Mouse (Mus musculus): Measurements from ENCODE around the gene Zbtb25. TPM values are rescaled to one million over a fixed set of nuclear protein-coding genes. Genes with fewer than 3 reads are reported as not detected.
A peak's percentile ranks its signal among the peaks of the same experiment; 100 is the strongest.

The Zbtb25 gene
- polyA plus RNA-seq, 1 experiment: 6.5 TPM

DNA sequence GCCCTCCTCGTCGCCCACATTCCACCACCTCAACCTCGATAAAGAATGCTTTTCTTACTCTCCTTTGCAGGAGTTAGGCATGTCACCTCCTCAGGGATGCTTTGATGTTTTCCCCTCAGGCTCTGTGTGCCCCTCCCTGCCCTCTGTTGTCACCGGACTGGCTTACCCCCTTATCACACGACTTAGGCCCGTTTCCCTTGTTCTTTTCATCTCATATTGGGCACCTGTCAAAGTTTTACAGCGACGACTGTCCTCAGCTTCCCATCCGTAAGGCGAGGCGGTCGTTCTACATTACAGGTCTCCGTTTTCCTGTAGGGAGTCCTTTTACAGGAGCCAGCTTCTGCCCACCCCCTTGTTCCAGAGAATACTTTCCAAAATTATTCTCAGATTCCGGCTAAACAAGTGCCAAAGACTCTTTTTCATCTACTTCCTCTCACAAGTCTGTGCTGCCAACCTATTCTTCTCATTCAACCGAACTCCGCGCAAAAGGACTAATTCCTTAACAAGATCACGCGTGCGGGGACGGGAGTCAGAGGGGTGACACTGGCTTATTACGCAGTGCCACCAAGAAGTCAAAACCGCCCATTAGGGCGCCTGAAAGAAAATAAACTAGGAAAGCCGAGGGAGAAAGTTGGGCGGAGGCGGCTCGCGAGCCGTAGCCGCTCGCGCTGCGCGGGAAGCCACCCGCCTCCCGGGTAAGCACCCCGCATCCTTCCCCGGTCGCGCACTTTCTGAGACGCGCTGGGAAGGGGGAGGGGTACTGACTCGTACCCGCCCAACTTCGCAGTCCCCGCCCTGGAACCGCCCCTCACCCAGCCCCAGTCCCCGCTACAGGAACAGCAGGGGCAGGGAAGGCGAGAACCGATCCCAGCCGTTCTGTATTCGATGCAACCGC, 33.8 kb upstream of the Zbtb25 start:
- Histone ChIP-seq H3K79me2 (ENCODE audit: control insufficient read depth, insufficient read depth) (no peaks in the 10 kb centered on the region), H3K27me3 (ENCODE audit: control insufficient read depth, insufficient read depth, insufficient read length) (no peaks in the 10 kb centered on the region), H3K4me3 (ENCODE audit: insufficient read depth, poor library complexity, severe bottlenecking) (peak overlapping the region; percentile 43), H3K36me3 (ENCODE audit: control insufficient read depth, insufficient read depth) (no peaks in the 10 kb centered on the region), H3ac (ENCODE audit: control insufficient read depth, insufficient read length, low read depth) (peak overlapping the region; percentile 71), H3K79me3 (ENCODE audit: low read depth) (no peaks in the 10 kb centered on the region)
- no peak for TF ChIP-seq CEBPB (IDR thresholded peaks at IDR 0.05; ENCODE audit: low read depth)
- no peak for TF ChIP-seq FOSL1 (IDR thresholded peaks at IDR 0.05; ENCODE audit: insufficient read depth, low read length, poor library complexity, severe bottlenecking)
- TF ChIP-seq MAX (IDR thresholded peaks at IDR 0.05): no peak
- no peak for TF ChIP-seq USF1 (IDR thresholded peaks at IDR 0.05; ENCODE audit: low read depth)
- TF ChIP-seq MYOD1 (IDR thresholded peaks at IDR 0.05; ENCODE audit: control insufficient read depth, insufficient read length, low read depth): no peak

DNA sequence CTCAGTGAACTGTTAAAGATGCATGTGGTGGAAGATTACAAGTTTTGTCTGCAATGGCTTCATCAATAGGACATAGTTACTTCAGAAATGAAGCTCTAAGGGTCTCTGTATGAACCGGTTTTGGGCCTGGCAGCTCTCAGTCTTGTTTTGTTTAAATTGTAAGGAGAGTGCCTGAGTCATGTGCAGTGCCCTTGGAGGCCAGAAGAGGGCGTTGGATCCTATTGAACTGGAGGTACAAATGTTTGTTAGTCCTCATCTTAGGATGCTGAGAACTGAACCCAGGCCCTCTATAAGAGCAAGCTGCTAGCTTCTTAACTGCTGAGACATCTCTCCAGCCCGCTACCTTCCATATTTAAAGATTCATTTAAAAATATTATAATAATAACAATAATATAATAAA, 32.3 kb upstream of the Zbtb25 start:
- H3K27me3 ChIP-seq (ENCODE audit: control insufficient read depth, insufficient read depth, insufficient read length): no peaks in the 10 kb centered on the region
- H3K79me2 ChIP-seq (ENCODE audit: control insufficient read depth, insufficient read depth): no peaks in the 10 kb centered on the region
- H3K4me3 ChIP-seq (ENCODE audit: insufficient read depth, poor library complexity, severe bottlenecking): no peak overlapping the region
- TF ChIP-seq MYOG (IDR thresholded peaks at IDR 0.05; ENCODE audit: control insufficient read depth, extremely low read depth, insufficient read length): no peak
- TF ChIP-seq USF1 (IDR thresholded peaks at IDR 0.05; ENCODE audit: low read depth): no peak
- TF ChIP-seq MAX (IDR thresholded peaks at IDR 0.05): no peak
- no peak for TF ChIP-seq CTCF (IDR thresholded peaks at IDR 0.05; ENCODE audit: control insufficient read depth, insufficient read depth, insufficient read length)
- TF ChIP-seq MYOD1 (IDR thresholded peaks at IDR 0.05; ENCODE audit: control insufficient read depth, insufficient read length, low read depth): no peak
- no peak for TF ChIP-seq CEBPB (IDR thresholded peaks at IDR 0.05; ENCODE audit: low read depth)
- no peaks in the 10 kb centered on the region for H3K36me3 ChIP-seq (ENCODE audit: control insufficient read depth, insufficient read depth)
- no peak overlapping the region for H3ac ChIP-seq (ENCODE audit: control insufficient read depth, insufficient read length, low read depth)
- no peaks in the 10 kb centered on the region for H3K79me3 ChIP-seq (ENCODE audit: low read depth)

DNA sequence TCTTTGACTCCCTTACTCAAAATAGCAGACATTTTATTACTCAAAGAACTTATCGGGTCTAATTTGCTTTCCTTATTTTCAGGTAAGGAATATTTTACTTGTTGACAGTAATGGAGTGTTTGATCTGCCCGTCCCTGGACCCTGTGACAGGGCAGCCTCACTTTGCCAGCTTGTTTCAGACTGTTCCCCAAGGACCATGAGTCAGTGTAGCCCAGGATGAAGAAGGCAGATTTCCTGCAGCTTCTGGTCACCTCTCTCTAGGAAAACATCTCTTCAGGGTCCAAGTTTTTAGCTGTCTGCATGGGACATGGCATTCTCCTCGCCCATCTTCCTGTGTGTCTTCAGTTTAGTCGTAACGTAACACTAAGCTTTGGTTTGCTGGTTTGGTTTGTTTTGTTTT, 27.9 kb upstream of the Zbtb25 start:
- no peaks in the 10 kb centered on the region for H3K79me3 ChIP-seq (ENCODE audit: low read depth)
- H3K79me2 ChIP-seq (ENCODE audit: control insufficient read depth, insufficient read depth): no peaks in the 10 kb centered on the region
- no peaks in the 10 kb centered on the region for H3K27me3 ChIP-seq (ENCODE audit: control insufficient read depth, insufficient read depth, insufficient read length)
- TF ChIP-seq FOSL1 (IDR thresholded peaks at IDR 0.05; ENCODE audit: insufficient read depth, low read length, poor library complexity, severe bottlenecking) (no peak), MAX (IDR thresholded peaks at IDR 0.05) (no peak), MYOG (IDR thresholded peaks at IDR 0.05; ENCODE audit: control insufficient read depth, extremely low read depth, insufficient read length) (no peak), USF1 (IDR thresholded peaks at IDR 0.05; ENCODE audit: low read depth) (no peak), MYOD1 (IDR thresholded peaks at IDR 0.05; ENCODE audit: control insufficient read depth, insufficient read length, low read depth) (no peak), CTCF (IDR thresholded peaks at IDR 0.05; ENCODE audit: control insufficient read depth, insufficient read depth, insufficient read length) (no peak), CEBPB (IDR thresholded peaks at IDR 0.05; ENCODE audit: low read depth) (no peak)
- no peak overlapping the region for H3K4me3 ChIP-seq (ENCODE audit: insufficient read depth, poor library complexity, severe bottlenecking)
- peaks cover 12% of the 10 kb centered on the region for H3K36me3 ChIP-seq (ENCODE audit: control insufficient read depth, insufficient read depth)
- no peak overlapping the region for H3ac ChIP-seq (ENCODE audit: control insufficient read depth, insufficient read length, low read depth)

DNA sequence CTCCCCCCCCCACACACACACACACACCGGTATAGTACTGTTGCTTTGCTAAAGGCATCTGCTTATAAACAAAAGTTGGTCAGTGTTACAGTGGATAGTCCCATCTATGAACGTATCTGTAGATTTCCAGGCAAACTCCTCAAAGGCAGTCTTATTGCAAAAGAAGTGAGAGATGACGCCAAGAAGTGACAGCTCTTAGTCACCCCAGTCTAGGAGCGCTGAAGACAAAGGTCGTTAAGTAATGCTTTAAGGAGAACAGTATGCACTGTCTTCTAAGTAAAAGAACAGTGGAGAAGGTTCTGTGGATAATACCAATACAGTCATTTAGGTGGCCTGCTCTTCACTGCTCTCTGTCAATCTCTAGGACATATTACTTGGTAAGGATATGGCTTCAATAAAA, 23.6 kb upstream of the Zbtb25 start:
- TF ChIP-seq CEBPB (IDR thresholded peaks at IDR 0.05; ENCODE audit: low read depth): no peak
- TF ChIP-seq FOSL1 (IDR thresholded peaks at IDR 0.05; ENCODE audit: insufficient read depth, low read length, poor library complexity, severe bottlenecking): no peak
- TF ChIP-seq MAX (IDR thresholded peaks at IDR 0.05): no peak
- no peak for TF ChIP-seq USF1 (IDR thresholded peaks at IDR 0.05; ENCODE audit: low read depth)
- no peak for TF ChIP-seq CTCF (IDR thresholded peaks at IDR 0.05; ENCODE audit: control insufficient read depth, insufficient read depth, insufficient read length)
- TF ChIP-seq MYOG (IDR thresholded peaks at IDR 0.05; ENCODE audit: control insufficient read depth, extremely low read depth, insufficient read length): no peak
- TF ChIP-seq MYOD1 (IDR thresholded peaks at IDR 0.05; ENCODE audit: control insufficient read depth, insufficient read length, low read depth): no peak
- H3K79me3 ChIP-seq (ENCODE audit: low read depth): peaks cover 13% of the 10 kb centered on the region
- H3K4me3 ChIP-seq (ENCODE audit: insufficient read depth, poor library complexity, severe bottlenecking): no peak overlapping the region
- no peaks in the 10 kb centered on the region for H3K27me3 ChIP-seq (ENCODE audit: control insufficient read depth, insufficient read depth, insufficient read length)
- H3K36me3 ChIP-seq (ENCODE audit: control insufficient read depth, insufficient read depth): peaks cover 46% of the 10 kb centered on the region
- H3ac ChIP-seq (ENCODE audit: control insufficient read depth, insufficient read length, low read depth): no peak overlapping the region
- H3K79me2 ChIP-seq (ENCODE audit: control insufficient read depth, insufficient read depth): peaks cover 23% of the 10 kb centered on the region

DNA sequence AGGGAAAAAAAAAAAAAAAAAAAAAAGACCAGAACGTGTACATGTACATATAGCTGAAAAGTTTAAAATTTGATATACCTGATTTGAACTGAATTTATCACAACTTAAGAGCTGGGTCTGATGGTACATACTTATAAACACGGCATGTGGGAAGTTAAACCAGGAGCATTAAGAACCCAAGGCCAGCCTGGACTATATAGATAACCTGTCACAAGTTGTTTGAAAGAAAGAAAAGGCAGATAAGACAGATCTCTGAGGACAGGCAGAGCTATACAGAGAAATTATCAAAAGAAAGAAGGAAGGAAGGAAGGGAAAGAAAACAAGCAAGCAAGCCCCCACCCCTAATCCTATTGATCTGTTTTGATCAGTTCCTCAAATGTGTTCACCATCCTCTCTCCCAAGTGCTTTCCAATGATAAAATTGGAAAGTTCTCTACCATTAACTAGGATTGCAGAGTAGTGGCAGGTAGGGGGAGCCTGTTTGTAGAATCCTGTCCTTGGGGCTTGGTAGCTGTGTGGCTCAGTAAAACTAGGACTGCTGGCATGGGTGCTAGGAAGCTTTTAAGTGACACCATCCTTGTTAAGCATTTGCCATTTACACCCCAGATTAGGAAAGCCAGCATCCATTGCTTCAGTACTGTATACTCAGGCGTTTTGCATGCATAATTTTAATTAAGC, 22.3 kb upstream of the Zbtb25 start:
- TF ChIP-seq CTCF (IDR thresholded peaks at IDR 0.05; ENCODE audit: control insufficient read depth, insufficient read depth, insufficient read length): no peak
- no peak for TF ChIP-seq MYOD1 (IDR thresholded peaks at IDR 0.05; ENCODE audit: control insufficient read depth, insufficient read length, low read depth)
- no peak for TF ChIP-seq CEBPB (IDR thresholded peaks at IDR 0.05; ENCODE audit: low read depth)
- TF ChIP-seq MYOG (IDR thresholded peaks at IDR 0.05; ENCODE audit: control insufficient read depth, extremely low read depth, insufficient read length): no peak
- TF ChIP-seq USF1 (IDR thresholded peaks at IDR 0.05; ENCODE audit: low read depth): no peak
- no peak for TF ChIP-seq MAX (IDR thresholded peaks at IDR 0.05)
- TF ChIP-seq FOSL1 (IDR thresholded peaks at IDR 0.05; ENCODE audit: insufficient read depth, low read length, poor library complexity, severe bottlenecking): no peak
- Histone ChIP-seq H3ac (ENCODE audit: control insufficient read depth, insufficient read length, low read depth) (no peak overlapping the region), H3K79me3 (ENCODE audit: low read depth) (peaks cover 17% of the 10 kb centered on the region), H3K27me3 (ENCODE audit: control insufficient read depth, insufficient read depth, insufficient read length) (no peaks in the 10 kb centered on the region), H3K36me3 (ENCODE audit: control insufficient read depth, insufficient read depth) (peaks cover 56% of the 10 kb centered on the region), H3K4me3 (ENCODE audit: insufficient read depth, poor library complexity, severe bottlenecking) (no peak overlapping the region), H3K79me2 (ENCODE audit: control insufficient read depth, insufficient read depth) (peaks cover 35% of the 10 kb centered on the region)

Data from C2C12 (cell line).